Mouse (Mus musculus): ENCODE data around the gene Blm. TPM values are rescaled to one million over a fixed set of nuclear protein-coding genes. Genes with fewer than 3 reads are reported as not detected.

The Blm gene
- polyA plus RNA-seq, 1 experiment from 2014 or later: 3.1 TPM

DNA sequence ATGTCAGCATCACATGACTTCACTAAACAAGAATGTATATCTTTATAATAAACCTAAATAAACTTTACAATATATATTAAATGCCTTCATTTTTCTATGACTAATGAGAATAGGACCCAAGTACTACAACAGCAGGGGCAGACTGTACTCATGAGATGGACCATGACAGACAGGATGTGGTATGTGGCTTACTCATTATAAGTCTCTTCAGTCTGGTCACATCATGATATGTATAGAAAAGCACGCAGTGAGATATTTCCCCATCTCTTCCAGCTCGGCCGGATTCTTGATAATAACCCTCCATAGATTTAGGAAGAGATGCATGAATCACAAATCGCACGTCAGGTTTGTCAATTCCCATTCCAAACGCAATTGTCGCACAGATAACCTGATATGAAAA is 61.1 kb downstream of the Blm start:
- H3K9me3 ChIP-seq (ENCODE audit: control insufficient read depth): no peaks in the 10 kb centered on the region
- no peak for TF ChIP-seq CTCF (IDR thresholded peaks at IDR 0.05; ENCODE audit: low read depth)

DNA sequence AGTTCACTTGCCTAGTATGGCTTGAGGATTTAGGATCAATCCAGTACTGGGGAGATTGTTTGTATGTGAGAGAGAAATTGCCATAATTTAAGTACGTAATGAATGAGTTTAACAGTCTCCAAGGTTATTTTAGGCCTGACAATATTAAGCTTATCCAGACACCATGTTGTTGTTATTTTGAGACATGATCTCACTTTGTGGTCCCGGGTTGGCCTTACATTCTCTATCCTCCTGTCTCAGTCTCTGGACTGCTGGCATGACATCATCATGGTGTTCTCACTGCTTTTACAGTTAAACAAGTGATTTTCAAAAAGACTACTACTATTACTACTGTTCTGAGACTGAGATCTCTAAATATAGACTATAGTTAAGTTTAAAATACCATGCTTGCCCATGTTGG is 66.1 kb downstream of the Blm start:
- no peak for TF ChIP-seq CTCF (IDR thresholded peaks at IDR 0.05; ENCODE audit: low read depth)
- 91% methylated on average over 2 of the region's 2 CpGs for WGBS
- no peak overlapping the region for H3K4me2 ChIP-seq (replicated peaks; ENCODE audit: low read depth)
- peaks cover 9% of the 10 kb centered on the region; the same call in 1 of the 2 replicates for H3K36me3 ChIP-seq (ENCODE audit: control insufficient read depth, insufficient read depth)
- no peak for ATAC-seq
- H3K9ac ChIP-seq (ENCODE audit: low read depth, low read length): no peak overlapping the region
- no peak overlapping the region for H3K4me3 ChIP-seq (ENCODE audit: low read depth, low read length)
- H3K9me3 ChIP-seq (ENCODE audit: control insufficient read depth): no peaks in the 10 kb centered on the region
- H3K27me3 ChIP-seq (replicated peaks; ENCODE audit: control insufficient read depth, insufficient read depth, low read length): no peaks in the 10 kb centered on the region
- no peak overlapping the region for H3K27ac ChIP-seq (ENCODE audit: low read depth, low read length)
- no peaks in the 10 kb centered on the region for H3K4me1 ChIP-seq (replicated peaks; ENCODE audit: control insufficient read depth, insufficient read depth, low read length)

More for the DNA sequence above, 61.1 kb downstream of the Blm start:
- no peaks in the 10 kb centered on the region for H3K27me3 ChIP-seq (replicated peaks; ENCODE audit: control insufficient read depth, insufficient read depth, low read length)
- H3K36me3 ChIP-seq (ENCODE audit: control insufficient read depth, insufficient read depth): peaks cover 9% of the 10 kb centered on the region; the same call in 1 of the 2 replicates
- ATAC-seq: no peak
- H3K27ac ChIP-seq (ENCODE audit: low read depth, low read length): no peak overlapping the region
- no peak overlapping the region for H3K4me2 ChIP-seq (replicated peaks; ENCODE audit: low read depth)
- H3K9ac ChIP-seq (ENCODE audit: low read depth, low read length): no peak overlapping the region
- no peaks in the 10 kb centered on the region for H3K4me1 ChIP-seq (replicated peaks; ENCODE audit: control insufficient read depth, insufficient read depth, low read length)
- WGBS: 92% methylated on average over 7 of the region's 7 CpGs
- H3K4me3 ChIP-seq (ENCODE audit: low read depth, low read length): no peak overlapping the region

GRCm38 (mm10) chr7:80467334-80467733 is 67.6 kb downstream of the Blm start:
- Histone ChIP-seq H3K4me3 (ENCODE audit: low read depth, low read length) (no peak overlapping the region), H3K27me3 (replicated peaks; ENCODE audit: control insufficient read depth, insufficient read depth, low read length) (no peaks in the 10 kb centered on the region), H3K4me2 (replicated peaks; ENCODE audit: low read depth) (no peak overlapping the region), H3K9ac (ENCODE audit: low read depth, low read length) (no peak overlapping the region), H3K4me1 (replicated peaks; ENCODE audit: control insufficient read depth, insufficient read depth, low read length) (no peaks in the 10 kb centered on the region), H3K27ac (ENCODE audit: low read depth, low read length) (no peak overlapping the region), H3K36me3 (ENCODE audit: control insufficient read depth, insufficient read depth) (peaks cover 8% of the 10 kb centered on the region; the same call in 1 of the 2 replicates), H3K9me3 (ENCODE audit: control insufficient read depth) (no peaks in the 10 kb centered on the region)
- TF ChIP-seq CTCF (IDR thresholded peaks at IDR 0.05; ENCODE audit: low read depth): no peak
- ATAC-seq: no peak
- 94% methylated on average over 2 of the region's 2 CpGs for WGBS

- H3K36me3 ChIP-seq (ENCODE audit: control insufficient read depth, insufficient read depth): peaks cover 10% of the 10 kb centered on the region
- no peak for ATAC-seq
- H3K4me3 ChIP-seq (ENCODE audit: low read depth, low read length): no peak overlapping the region
- H3K9ac ChIP-seq (ENCODE audit: low read depth, low read length): no peak overlapping the region
- 73% methylated on average over 5 of the region's 5 CpGs for WGBS
- no peak overlapping the region for H3K27ac ChIP-seq (ENCODE audit: low read depth, low read length)
- H3K4me2 ChIP-seq (replicated peaks; ENCODE audit: low read depth): no peak overlapping the region
- no peaks in the 10 kb centered on the region for H3K4me1 ChIP-seq (replicated peaks; ENCODE audit: control insufficient read depth, insufficient read depth, low read length)
- H3K9me3 ChIP-seq (ENCODE audit: control insufficient read depth): no peaks in the 10 kb centered on the region
- TF ChIP-seq CTCF (IDR thresholded peaks at IDR 0.05; ENCODE audit: low read depth): no peak
- H3K27me3 ChIP-seq (replicated peaks; ENCODE audit: control insufficient read depth, insufficient read depth, low read length): no peaks in the 10 kb centered on the region
Observed at GRCm38 (mm10) chr7:80464831-80465230, 70.1 kb downstream of the Blm start.

- no peak for ATAC-seq
- WGBS: 73% methylated on average over 7 of the region's 7 CpGs
- no peaks in the 10 kb centered on the region for H3K9me3 ChIP-seq (ENCODE audit: control insufficient read depth)
- H3K36me3 ChIP-seq (ENCODE audit: control insufficient read depth, insufficient read depth): peaks cover 11% of the 10 kb centered on the region
- H3K27me3 ChIP-seq (replicated peaks; ENCODE audit: control insufficient read depth, insufficient read depth, low read length): no peaks in the 10 kb centered on the region
- H3K27ac ChIP-seq (ENCODE audit: low read depth, low read length): no peak overlapping the region
- TF ChIP-seq CTCF (IDR thresholded peaks at IDR 0.05; ENCODE audit: low read depth): no peak
- no peak overlapping the region for H3K4me2 ChIP-seq (replicated peaks; ENCODE audit: low read depth)
- H3K4me1 ChIP-seq (replicated peaks; ENCODE audit: control insufficient read depth, insufficient read depth, low read length): no peaks in the 10 kb centered on the region
- no peak overlapping the region for H3K9ac ChIP-seq (ENCODE audit: low read depth, low read length)
- H3K4me3 ChIP-seq (ENCODE audit: low read depth, low read length): no peak overlapping the region
Observed at GRCm38 (mm10) chr7:80461891-80462290, 73.0 kb downstream of the Blm start.

GRCm38 (mm10) chr7:80460892-80461291 is 74.0 kb downstream of the Blm start:
- Histone ChIP-seq H3K9me3 (ENCODE audit: control insufficient read depth) (no peaks in the 10 kb centered on the region), H3K4me3 (ENCODE audit: low read depth, low read length) (no peak overlapping the region), H3K27me3 (replicated peaks; ENCODE audit: control insufficient read depth, insufficient read depth, low read length) (no peaks in the 10 kb centered on the region), H3K9ac (ENCODE audit: low read depth, low read length) (no peak overlapping the region), H3K27ac (ENCODE audit: low read depth, low read length) (no peak overlapping the region), H3K4me1 (replicated peaks; ENCODE audit: control insufficient read depth, insufficient read depth, low read length) (no peaks in the 10 kb centered on the region), H3K36me3 (ENCODE audit: control insufficient read depth, insufficient read depth) (peaks cover 7% of the 10 kb centered on the region), H3K4me2 (replicated peaks; ENCODE audit: low read depth) (no peak overlapping the region)
- no peak for ATAC-seq
- 87% methylated on average over 4 of the region's 4 CpGs for WGBS
- no peak for TF ChIP-seq CTCF (IDR thresholded peaks at IDR 0.05; ENCODE audit: low read depth)

DNA sequence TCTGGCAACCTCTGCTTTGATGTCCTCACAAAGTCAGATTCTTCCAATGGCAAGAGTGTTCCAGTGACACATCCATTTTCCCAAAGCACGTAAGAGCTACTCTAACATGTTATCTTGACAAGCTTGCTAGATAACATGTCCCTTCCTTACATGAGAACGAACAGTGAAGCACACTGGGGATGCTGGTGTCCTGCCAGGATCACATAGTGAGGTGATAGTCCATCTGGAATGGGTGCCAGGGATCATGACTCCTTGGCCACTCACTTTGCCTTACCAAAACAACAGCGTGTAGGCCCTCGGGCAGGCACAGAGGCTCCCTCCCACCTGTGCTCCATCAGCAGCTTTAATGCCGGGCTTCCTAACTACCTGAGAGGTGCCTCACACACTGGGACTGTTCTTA is 74.7 kb downstream of the Blm start:
- peaks cover 7% of the 10 kb centered on the region for H3K36me3 ChIP-seq (ENCODE audit: control insufficient read depth, insufficient read depth)
- no peak overlapping the region for H3K9ac ChIP-seq (ENCODE audit: low read depth, low read length)
- H3K4me3 ChIP-seq (ENCODE audit: low read depth, low read length): no peak overlapping the region
- no peak overlapping the region for H3K4me2 ChIP-seq (replicated peaks; ENCODE audit: low read depth)
- H3K4me1 ChIP-seq (replicated peaks; ENCODE audit: control insufficient read depth, insufficient read depth, low read length): no peaks in the 10 kb centered on the region
- no peaks in the 10 kb centered on the region for H3K9me3 ChIP-seq (ENCODE audit: control insufficient read depth)
- no peak for ATAC-seq
- H3K27me3 ChIP-seq (replicated peaks; ENCODE audit: control insufficient read depth, insufficient read depth, low read length): no peaks in the 10 kb centered on the region
- no peak for TF ChIP-seq CTCF (IDR thresholded peaks at IDR 0.05; ENCODE audit: low read depth)
- 87% methylated on average over 5 of the region's 5 CpGs for WGBS
- no peak overlapping the region for H3K27ac ChIP-seq (ENCODE audit: low read depth, low read length)

Measured in intestine, postnatal 0 days (tissue).